Mouse (Mus musculus) kidney, postnatal 0 days (tissue): Measurements from ENCODE around the gene Oxld1. TPM values are rescaled to one million over a fixed set of nuclear protein-coding genes. Genes with fewer than 3 reads are reported as not detected.

ENCODE experiments used
- ATAC-seq: fragments of 200-750 bp; cut with Nextera tagmentation; replicated peaks from 2 replicates; pipeline ENCODE4 v1.8.0; 2017; ENCODE audit warnings: low read depth, moderate number of reproducible peaks, moderate TSS enrichment, moderate library complexity; ENCODE audit not compliant: low FRiP score
- DNase-seq: peaks from one replicate; pipeline ENCODE4 v3.0.0-alpha.2; 2016; ENCODE audit warnings: low spot score
- H3K27ac ChIP-seq: fragments of 300-500 bp; sonication (generic); 2 replicates; pipeline ENCODE4 v1.5.1; 2014; ENCODE audit warnings: mild to moderate bottlenecking
- H3K27me3 ChIP-seq: fragments of 300-500 bp; sonication (generic); 2 replicates; pipeline ENCODE4 v1.6.1; 2014; ENCODE audit warnings: low read length, mixed read lengths; ENCODE audit not compliant: insufficient read depth
- H3K36me3 ChIP-seq: fragments of 300-500 bp; sonication (generic); 2 replicates; pipeline ENCODE4 v1.6.1; 2014; ENCODE audit warnings: low read length, mixed read lengths; ENCODE audit not compliant: insufficient read depth
- H3K4me1 ChIP-seq: fragments of 300-500 bp; sonication (generic); replicated peaks from 2 replicates; pipeline ENCODE4 v1.6.1; 2014; ENCODE audit warnings: antibody characterized with exemption, low read length, mixed read lengths; ENCODE audit not compliant: insufficient read depth
- H3K4me2 ChIP-seq: fragments of 300-500 bp; sonication (generic); 2 replicates; pipeline ENCODE4 v1.6.1; 2014; ENCODE audit warnings: mild to moderate bottlenecking, low read length, moderate library complexity, mixed read lengths
- H3K4me3 ChIP-seq: fragments of 300-500 bp; sonication (generic); replicated peaks from 2 replicates; pipeline ENCODE4 v1.5.1; 2014; ENCODE audit warnings: low read depth, low read length
- H3K9ac ChIP-seq: fragments of 300-500 bp; sonication (generic); 2 replicates; pipeline ENCODE4 v1.6.1; 2014; ENCODE audit warnings: low read depth, low read length
- H3K9me3 ChIP-seq: fragments of 300-500 bp; sonication (generic); replicated peaks from 2 replicates; pipeline ENCODE4 v1.6.1; 2016; ENCODE audit warnings: low read length, inconsistent platforms, mixed read lengths
- CTCF ChIP-seq: IDR thresholded peaks from 2 replicates; pipeline ENCODE4 v1.5.1; 2016; ENCODE audit warnings: antibody characterized with exemption, low read depth, mild to moderate bottlenecking, moderate library complexity
- WGBS: fragments of 180-500 bp; shearing (Covaris S2); extraction: QIAGEN DNeasy Blood & Tissue Kit; methylation state at CpG from one replicate; pipeline ENCODE4 v1.1.7; 2014; 5-methylcytosine and 5-hydroxymethylcytosine counted together
- polyA plus RNA-seq: library from polyadenylated mRNA; unstranded; fragments of >200 nt; fragmentation: Nextera tagmentation; extraction: Ambion mirVana; gene quantifications from 2 replicates; pipeline ENCODE4 v1.2.1, GENCODE M21; 2015

The Oxld1 gene
- polyA plus RNA-seq, 1 experiment from 2014 or later, result 30.3 TPM

- no peaks in the 10 kb centered on the region for H3K27me3 ChIP-seq
- DNase-seq, result no peak
- peaks cover 23% of the 10 kb centered on the region for H3K36me3 ChIP-seq
- peaks cover 12% of the 10 kb centered on the region for H3K4me1 ChIP-seq
- no peaks in the 10 kb centered on the region for H3K9me3 ChIP-seq
- 70% methylated on average over 4 of the region's 4 CpGs for WGBS
- H3K27ac ChIP-seq, result no peak overlapping the region
- H3K4me3 ChIP-seq, result no peak overlapping the region
- no peak overlapping the region for H3K9ac ChIP-seq
- ATAC-seq, result no peak
- TF ChIP-seq CTCF, result no peak
- no peak overlapping the region for H3K4me2 ChIP-seq
Observed at GRCm38 (mm10) chr11:120465521-120465920, 7.7 kb upstream of the Oxld1 start.

- no peak overlapping the region for H3K9ac ChIP-seq
- no peaks in the 10 kb centered on the region for H3K27me3 ChIP-seq
- peaks cover 22% of the 10 kb centered on the region for H3K36me3 ChIP-seq
- H3K4me1 ChIP-seq, result peaks cover 12% of the 10 kb centered on the region
- ATAC-seq, result no peak
- DNase-seq, result no peak
- no peaks in the 10 kb centered on the region for H3K9me3 ChIP-seq
- H3K4me2 ChIP-seq, result no peak overlapping the region
- 88% methylated on average over 5 of the region's 5 CpGs for WGBS
- no peak overlapping the region for H3K4me3 ChIP-seq
- no peak for TF ChIP-seq CTCF
- H3K27ac ChIP-seq, result no peak overlapping the region
Observed at GRCm38 (mm10) chr11:120464365-120464764, 6.5 kb upstream of the Oxld1 start.

- Histone ChIP-seq H3K4me3 (no peak overlapping the region), H3K4me1 (peaks cover 16% of the 10 kb centered on the region), H3K9ac (no peak overlapping the region), H3K9me3 (no peaks in the 10 kb centered on the region), H3K4me2 (no peak overlapping the region), H3K27ac (no peak overlapping the region), H3K27me3 (no peaks in the 10 kb centered on the region), H3K36me3 (peaks cover 22% of the 10 kb centered on the region)
- no peak for TF ChIP-seq CTCF
- 98% methylated on average over 2 of the region's 2 CpGs for WGBS
- no peak for ATAC-seq
- DNase-seq, result no peak
Observed at GRCm38 (mm10) chr11:120463536-120463935, 5.7 kb upstream of the Oxld1 start.

- Histone ChIP-seq H3K4me1 (peaks cover 6% of the 10 kb centered on the region), H3K9me3 (no peaks in the 10 kb centered on the region), H3K27ac (0 out of 2 replicates have a peak overlapping the region, but pooled peaks have one; percentile 69), H3K36me3 (peaks cover 22% of the 10 kb centered on the region), H3K27me3 (no peaks in the 10 kb centered on the region), H3K4me3 (peak overlapping the region; percentile 72), H3K9ac (peak overlapping the region; percentile 81; the same call in 1 of the 2 replicates), H3K4me2 (peak overlapping the region; percentile 97)
- no peak for ATAC-seq
- WGBS, result 70% methylated on average over 6 of the region's 6 CpGs
- no peak for DNase-seq
- TF ChIP-seq CTCF, result peak; percentile 33; the same call in 1 of the 2 replicates
Observed at GRCm38 (mm10) chr11:120458847-120459597, 1.2 kb upstream of the Oxld1 start.

- Histone ChIP-seq H3K4me2 (peak overlapping the region; percentile 97), H3K9me3 (no peaks in the 10 kb centered on the region), H3K4me3 (peak overlapping the region; percentile 72), H3K4me1 (peaks cover 6% of the 10 kb centered on the region), H3K9ac (peak overlapping the region; percentile 81), H3K27ac (peak overlapping the region; percentile 69), H3K27me3 (no peaks in the 10 kb centered on the region), H3K36me3 (peaks cover 19% of the 10 kb centered on the region)
- no peak for ATAC-seq
- DNase-seq, result peak; percentile 12
- WGBS, result 23% methylated on average over 14 of the region's 14 CpGs
- TF ChIP-seq CTCF, result no peak
Observed at GRCm38 (mm10) chr11:120457370-120457769, 498 bp downstream of the Oxld1 start.

- H3K27ac ChIP-seq, result no peak overlapping the region
- H3K27me3 ChIP-seq, result no peaks in the 10 kb centered on the region
- H3K4me2 ChIP-seq, result no peak overlapping the region
- H3K36me3 ChIP-seq, result 0 out of 2 replicates have a peak, but pooled peaks cover 6% of the 10 kb centered on the region
- WGBS, result 93% methylated on average over 7 of the region's 7 CpGs
- H3K9me3 ChIP-seq, result no peaks in the 10 kb centered on the region
- no peak overlapping the region for H3K9ac ChIP-seq
- no peak overlapping the region for H3K4me3 ChIP-seq
- H3K4me1 ChIP-seq, result peaks cover 6% of the 10 kb centered on the region
- TF ChIP-seq CTCF, result no peak
- ATAC-seq (no peak), DNase-seq (no peak)
Observed at GRCm38 (mm10) chr11:120455413-120455812, 2.5 kb downstream of the Oxld1 start.
